Mouse (Mus musculus) heart, postnatal 0 days (tissue): ENCODE measurements around the gene Slmap.

ENCODE experiments used
- CTCF ChIP-seq: IDR thresholded peaks from 2 replicates; pipeline ENCODE4 v1.5.1; 2016; ENCODE audit warnings: antibody characterized with exemption, control low read depth, low read depth
- EP300 ChIP-seq: IDR thresholded peaks from 2 replicates; pipeline ENCODE4 v1.6.1; 2016; ENCODE audit warnings: antibody characterized with exemption, low read depth

DNA sequence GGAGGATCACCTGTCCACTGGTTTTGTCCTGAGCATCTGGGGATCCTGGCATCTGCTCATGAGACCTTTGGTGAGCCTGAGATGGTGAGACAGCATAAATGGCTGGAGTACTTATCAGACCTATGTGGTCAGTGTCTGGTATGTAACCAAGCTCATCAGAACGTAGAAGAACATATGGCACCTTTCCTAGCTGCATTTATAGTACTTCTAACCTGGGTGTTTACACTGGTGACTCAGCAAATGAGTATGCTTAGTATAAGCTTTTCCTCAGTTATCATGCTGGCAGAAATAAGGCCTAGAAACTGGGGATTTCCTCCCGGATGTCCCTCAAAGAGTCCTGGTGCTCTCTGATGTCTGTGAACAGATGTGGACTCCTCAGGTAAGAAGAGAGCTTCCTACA, 27.5 kb upstream of the Slmap start:
- TF ChIP-seq CTCF (no peak), EP300 (no peak)
